Mouse (Mus musculus) CH12F3 (cell line): ENCODE data around the gene Npas4.
"Not testable (repeated sequence)": the region's sequence is repeated elsewhere in the genome, so short reads cannot be mapped to it uniquely, and the experiment has no call there.

Experiments used
- in situ Hi-C: fragments of 300-500 bp; cut with MboI; formaldehyde crosslinking; loops from 2 replicates; pipeline ENCODE4 v1.14.3; 2020; ENCODE audit warnings: low sequenced_read_pairs

Npas4 gene

DNA sequence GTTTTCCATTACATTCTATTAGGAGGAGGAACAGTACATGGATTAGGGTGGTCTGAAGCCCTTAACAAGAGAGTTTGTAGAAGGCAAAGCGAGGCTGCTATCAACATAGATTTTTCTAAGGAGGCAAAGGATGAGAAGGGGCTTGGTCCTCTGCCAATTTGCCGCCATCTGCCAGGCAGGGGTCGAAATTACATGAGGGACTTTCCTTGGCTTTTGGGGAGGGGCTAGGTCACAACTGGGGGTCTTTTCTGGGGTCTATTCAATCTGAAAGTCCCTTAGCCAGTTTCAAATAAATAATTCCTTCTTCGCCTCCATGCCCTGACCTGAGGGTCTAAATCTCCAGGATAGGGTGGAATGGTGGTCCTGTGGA, at the start of gene Npas4:
Npas4 (minus strand) TSS at position 61 of the 370 bp plus-strand sequence.
- in situ Hi-C loops = no loop called here

- in situ Hi-C loops = no loop called here
These were observed 49.4 kb upstream of the Npas4 start for GRCm38 (mm10) chr19:5039301-5040114.

DNA sequence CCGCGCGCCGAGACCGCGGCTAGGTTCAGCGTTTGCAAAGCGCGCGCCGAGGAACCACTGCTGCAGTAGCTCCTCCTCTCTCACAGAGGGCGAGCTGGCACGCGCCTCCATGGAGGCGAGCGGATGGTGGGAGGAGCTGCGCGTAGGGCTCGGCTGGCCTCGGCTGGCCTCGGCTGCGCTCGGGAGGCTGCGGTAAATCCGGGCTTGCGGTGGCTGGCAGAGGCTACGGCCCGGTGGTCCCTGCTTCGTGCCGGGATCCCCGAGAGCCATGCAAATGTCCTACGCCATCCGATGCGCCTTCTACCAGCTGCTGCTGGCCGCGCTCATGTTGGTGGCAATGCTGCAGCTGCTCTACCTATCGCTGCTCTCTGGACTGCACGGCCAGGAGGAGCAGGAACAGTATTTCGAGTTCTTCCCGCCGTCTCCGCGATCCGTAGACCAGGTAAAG, 48.6 kb upstream of the Npas4 start, which contains the start of the genes B4gat1 and AC124502.3:
B4gat1 (plus strand) TSS at position 118 of the 448 bp plus-strand sequence.
AC124502.3 (plus strand) TSS at position 183 of the 448 bp plus-strand sequence.
- in situ Hi-C loops = no loop called here

GRCm38 (mm10) chr19:5037678-5038571, 47.8 kb upstream of the Npas4 start:
- in situ Hi-C loops = no loop called here

DNA sequence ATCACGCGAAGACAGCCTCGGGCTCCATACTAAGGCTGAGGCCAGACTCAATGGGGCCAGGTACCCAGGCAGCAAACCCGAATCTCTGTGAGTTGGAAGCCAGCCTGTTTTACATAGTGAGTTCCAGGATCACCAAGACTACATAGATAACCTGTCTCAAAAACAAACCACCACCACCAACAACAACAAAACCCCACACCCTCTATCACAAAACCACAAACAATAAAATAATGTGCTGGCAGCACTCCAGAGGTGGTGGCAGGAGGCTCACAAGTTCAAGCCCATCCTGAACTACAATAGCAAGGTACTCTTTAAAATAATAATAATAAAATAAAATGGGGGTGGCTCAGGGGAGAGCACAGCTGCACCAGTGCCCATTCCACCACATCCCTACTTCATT, 46.5 kb upstream of the Npas4 start:
- in situ Hi-C loops = no loop called here

DNA sequence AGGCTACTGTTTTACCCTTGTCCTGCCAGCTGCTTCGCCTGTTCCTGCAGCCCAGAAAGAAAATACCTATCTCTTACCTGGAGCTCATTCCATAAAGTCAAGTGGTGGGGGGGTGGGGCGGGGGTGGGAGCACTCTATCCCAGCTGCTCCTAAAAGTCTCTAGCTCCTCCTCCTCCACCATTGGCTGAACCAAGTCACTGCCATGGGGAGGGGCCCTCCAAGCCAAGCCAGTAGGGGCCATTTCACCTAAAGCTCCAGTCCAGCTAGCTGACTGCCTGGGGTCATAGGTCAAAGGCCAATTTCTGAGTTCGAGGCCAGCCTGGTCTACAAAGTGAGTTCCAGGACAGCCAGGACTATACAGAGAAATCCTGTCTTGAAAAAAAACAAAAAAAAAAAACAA, 42.6 kb upstream of the Npas4 start:
- in situ Hi-C loops = no loop called here

DNA sequence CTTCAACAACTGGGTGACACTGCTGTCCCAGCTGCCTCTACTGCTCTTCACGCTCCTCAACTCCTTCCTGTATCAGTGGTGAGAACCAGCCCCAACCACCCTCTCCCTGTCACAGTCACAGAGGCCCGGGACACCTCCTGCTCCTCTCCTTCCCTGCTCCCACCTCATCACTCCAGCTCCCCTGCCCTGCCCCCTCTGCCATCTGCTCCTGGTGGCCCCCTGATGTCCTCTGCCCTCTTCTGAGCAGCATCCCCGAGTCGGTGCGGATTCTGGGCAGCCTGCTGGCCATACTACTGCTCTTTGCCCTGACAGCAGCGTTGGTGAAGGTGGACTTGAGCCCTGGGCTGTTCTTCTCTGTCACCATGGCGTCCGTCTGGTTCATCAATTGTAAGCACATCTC, 36.0 kb upstream of the Npas4 start:
- in situ Hi-C loops = no loop called here

- in situ Hi-C loops = no loop called here
These were observed 33.7 kb upstream of the Npas4 start, which contains the start of gene Slc29a2 for GRCm38 (mm10) chr19:5023621-5024479. TSS of gene Slc29a2 (plus strand) at chr19:5023860.

DNA sequence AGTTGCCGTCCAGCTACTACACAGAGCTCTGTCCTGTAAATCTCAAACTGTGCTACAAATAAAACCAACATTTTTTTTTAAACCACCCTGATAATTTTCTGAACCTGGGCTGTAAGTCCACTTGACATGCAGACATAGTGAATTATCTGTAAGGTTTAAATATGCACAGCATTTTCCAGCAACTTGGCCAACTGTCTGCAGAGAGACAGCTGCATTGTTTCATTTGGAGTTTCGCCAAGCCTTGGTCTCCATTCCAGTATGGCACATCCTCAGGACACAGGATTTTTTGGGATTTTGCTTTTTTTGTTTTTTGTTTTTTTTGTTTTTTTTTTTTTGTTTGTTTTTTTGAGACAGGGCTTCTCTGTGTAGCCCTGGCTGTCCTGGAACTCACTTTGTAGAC, 31.3 kb upstream of the Npas4 start:
- in situ Hi-C loops = no loop called here

GRCm38 (mm10) chr19:5018191-5018590, 28.1 kb upstream of the Npas4 start:
- in situ Hi-C loops = no loop called here

DNA sequence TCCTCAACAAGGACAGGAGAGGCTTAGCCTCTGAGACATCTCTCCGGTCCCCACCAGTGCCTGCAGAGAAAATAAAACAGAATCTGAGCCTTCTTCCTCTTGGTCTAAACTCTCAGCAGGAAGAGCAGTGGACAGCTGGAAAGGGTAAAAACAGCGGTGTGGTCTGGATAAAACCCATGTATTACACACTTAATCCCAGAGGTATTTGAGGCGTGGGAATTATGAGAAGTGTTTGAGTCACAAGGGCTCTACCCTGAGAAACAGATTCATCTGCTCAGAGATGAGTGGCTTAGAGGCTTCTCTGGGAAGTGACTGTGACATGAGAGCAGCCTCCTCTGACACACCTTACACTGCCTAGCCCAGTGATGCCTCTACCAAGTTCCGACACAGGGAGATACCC, 27.5 kb upstream of the Npas4 start:
- in situ Hi-C loops = no loop called here

DNA sequence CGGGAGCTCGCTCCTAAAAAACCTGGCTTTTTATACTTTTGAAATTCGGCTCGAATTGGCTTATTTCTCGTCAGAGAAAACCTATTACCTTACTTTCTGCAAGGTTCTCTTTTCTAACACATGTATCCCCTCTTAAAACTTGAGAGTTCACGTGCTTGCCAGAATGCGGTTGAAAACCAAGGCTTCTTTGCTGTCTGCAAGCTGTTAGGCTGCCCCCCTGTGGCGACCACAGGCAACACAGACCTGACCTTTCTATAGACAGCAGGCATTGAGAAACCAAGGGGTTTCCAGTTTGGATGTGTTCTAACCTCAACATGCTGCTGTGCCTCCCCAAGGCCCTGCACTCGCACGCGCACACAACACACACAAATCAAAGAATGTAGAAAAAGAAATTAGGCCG, 26.7 kb upstream of the Npas4 start:
- in situ Hi-C loops = no loop called here

DNA sequence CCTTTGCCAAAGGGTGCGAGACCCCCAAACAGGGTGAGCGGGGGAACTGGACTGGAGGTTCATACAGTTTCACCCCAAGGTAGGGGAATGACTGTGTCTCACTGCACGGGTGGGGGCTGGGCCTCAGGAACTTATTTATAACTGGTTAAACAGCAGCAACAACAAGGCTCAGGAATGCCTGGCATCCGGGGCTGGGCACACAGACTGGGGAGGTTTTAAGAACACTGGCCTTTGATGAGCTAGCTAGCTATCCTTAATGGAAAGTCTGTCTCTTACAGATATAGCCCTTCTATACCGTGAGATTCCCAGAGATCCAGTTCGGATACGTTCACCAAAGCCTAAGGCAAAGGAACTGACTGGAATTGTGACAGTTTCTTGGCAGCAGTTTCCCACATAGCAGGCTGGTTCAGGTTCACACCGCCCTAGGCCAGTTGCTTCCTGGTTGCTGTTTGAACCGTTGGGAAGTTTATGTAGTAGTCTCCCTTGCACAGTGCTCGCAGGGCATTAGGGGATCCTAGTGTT, 26.2 kb upstream of the Npas4 start:
- in situ Hi-C loops = no loop called here

DNA sequence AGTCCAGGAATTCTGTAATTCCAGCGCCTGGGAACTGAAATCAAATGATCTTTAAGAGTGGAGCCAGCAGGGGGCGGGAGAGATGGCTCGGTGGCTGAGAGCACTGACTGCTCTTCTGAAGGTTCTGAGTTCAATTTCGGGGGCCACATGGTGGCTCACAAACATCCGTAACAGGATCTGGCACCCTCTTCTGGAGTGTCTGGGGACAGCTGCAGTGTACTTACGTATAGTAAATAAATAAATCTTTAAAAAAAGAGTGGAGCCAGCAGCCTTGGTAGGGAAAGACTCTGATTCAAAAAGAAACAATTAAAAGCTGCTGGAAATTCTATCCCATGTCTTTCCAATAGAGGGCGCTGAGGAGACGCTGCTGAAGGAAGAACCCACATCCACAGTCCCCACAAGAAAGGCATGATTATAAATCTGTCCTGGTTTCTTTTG, 24.9 kb upstream of the Npas4 start:
- in situ Hi-C loops = no loop called here

DNA sequence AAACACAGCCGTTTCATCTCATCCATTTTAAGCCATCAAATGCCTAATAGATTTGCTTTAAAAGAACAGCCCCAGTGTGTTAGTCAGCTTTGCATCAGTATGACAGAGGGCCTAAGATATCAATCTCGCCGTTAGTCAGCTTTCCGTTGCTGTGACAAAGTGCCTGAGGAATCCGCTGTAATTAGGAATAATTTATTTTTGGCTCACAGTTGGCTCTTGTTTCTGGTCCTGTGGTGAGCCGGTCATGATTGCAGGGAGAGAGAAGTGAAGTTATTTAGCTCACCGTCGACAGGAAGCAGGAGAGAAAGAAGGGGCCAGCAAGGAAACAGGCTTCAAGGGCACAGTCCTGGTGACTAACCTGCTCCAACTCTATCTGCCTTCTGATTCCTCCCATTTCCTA, 23.0 kb upstream of the Npas4 start:
- in situ Hi-C loops = no loop called here

DNA sequence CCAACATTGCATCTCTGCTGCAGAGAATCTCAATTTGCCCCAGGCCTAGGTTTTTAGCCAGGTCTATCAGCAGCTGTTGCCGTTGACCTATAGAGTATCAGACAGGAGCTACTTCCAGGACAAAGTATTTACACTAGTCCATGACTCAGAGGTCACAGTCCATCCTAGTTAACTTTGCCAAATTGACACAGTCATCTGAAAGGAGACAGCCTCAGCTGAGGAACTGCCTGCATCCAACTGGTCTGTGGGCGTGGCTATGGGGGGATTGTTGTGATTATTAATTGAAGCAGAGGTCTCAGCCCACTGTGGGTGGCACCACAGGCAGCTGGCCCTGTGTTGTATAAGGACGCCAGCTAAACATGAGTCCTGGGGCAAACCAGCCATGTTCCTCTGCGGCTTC, 14.8 kb upstream of the Npas4 start:
- in situ Hi-C loops = no loop called here

GRCm38 (mm10) chr19:5003644-5004043, 13.5 kb upstream of the Npas4 start:
- in situ Hi-C loops = not testable (repeated sequence)

GRCm38 (mm10) chr19:5001666-5002406, 11.7 kb upstream of the Npas4 start:
- in situ Hi-C loops = no loop called here

- in situ Hi-C loops = no loop called here
These were observed 9.5 kb upstream of the Npas4 start for GRCm38 (mm10) chr19:4999445-5000140.
